Mouse (Mus musculus): Measurements from ENCODE around the gene Spin4. TPM values are rescaled to one million over a fixed set of nuclear protein-coding genes. Genes with fewer than 3 reads are reported as not detected.

Gene Spin4
- 1.7 TPM in 2 replicates for total RNA-seq (2012; rRNA removed)

- H3K4me3 ChIP-seq (ENCODE audit: insufficient read depth in 1 of 2, low read depth in 1 of 2, low read length in 2 of 2, poor library complexity in 1 of 2, severe bottlenecking in 1 of 2) = peak within 1 kb of the TSS; percentile 85 to 95
- no peaks in the 10 kb centered on the region for H3K36me3 ChIP-seq (ENCODE audit: control insufficient read depth, insufficient read depth, low read length, poor library complexity, severe bottlenecking)
- H3K9ac ChIP-seq (ENCODE audit: insufficient read depth, low read depth, low read length, poor library complexity, severe bottlenecking) = peak within 1 kb of the TSS; percentile 88
- H3K9me3 ChIP-seq (ENCODE audit: control insufficient read depth, insufficient read depth, low read depth, low read length) = no peaks in the 10 kb centered on the region
- DNase-seq (ENCODE audit: low read depth, low spot score) = peak; percentile 70
- TF ChIP-seq HCFC1 (IDR thresholded peaks at IDR 0.05; ENCODE audit: borderline replicate concordance, insufficient read depth, low read length) = no peak
- no peak for TF ChIP-seq ZC3H11A (IDR thresholded peaks at IDR 0.05; ENCODE audit: borderline replicate concordance, low read depth, low read length)
- TF ChIP-seq ZNF384 (IDR thresholded peaks at IDR 0.05; ENCODE audit: low read depth, low read length) = no peak
- no peak for TF ChIP-seq MAFK (IDR thresholded peaks at IDR 0.05; ENCODE audit: insufficient read depth, low read depth, low read length)
- TF ChIP-seq CHD2 (IDR thresholded peaks at IDR 0.05; ENCODE audit: low read depth, low read length) = no peak
- H3K27ac ChIP-seq (ENCODE audit: insufficient read depth, low read depth, low read length, poor library complexity, severe bottlenecking) = peak within 1 kb of the TSS; percentile 77
- H3K4me1 ChIP-seq (ENCODE audit: control insufficient read depth in 2 of 2, insufficient read depth in 2 of 2, low read length in 2 of 2, poor library complexity in 1 of 2) = no peaks in the 10 kb centered on the region
- in situ Hi-C loops (cut with MboI; ENCODE audit: low sequenced_read_pairs in 2 of 2, unreplicated experiment in 2 of 2) = no loop called here
Measured at GRCm38 (mm10) chrX:95026361-95026892, at the start of gene Spin4. Gene Spin4 (minus strand): TSS chrX:95026682.

- no peaks in the 10 kb centered on the region for H3K36me3 ChIP-seq (ENCODE audit: control insufficient read depth, insufficient read depth, low read length, poor library complexity, severe bottlenecking)
- TF ChIP-seq HCFC1 (IDR thresholded peaks at IDR 0.05; ENCODE audit: borderline replicate concordance, insufficient read depth, low read length) (no peak), ZNF384 (IDR thresholded peaks at IDR 0.05; ENCODE audit: low read depth, low read length) (no peak), CHD2 (IDR thresholded peaks at IDR 0.05; ENCODE audit: low read depth, low read length) (no peak), ZC3H11A (IDR thresholded peaks at IDR 0.05; ENCODE audit: borderline replicate concordance, low read depth, low read length) (no peak), MAFK (IDR thresholded peaks at IDR 0.05; ENCODE audit: insufficient read depth, low read depth, low read length) (no peak)
- in situ Hi-C loops (cut with MboI; ENCODE audit: low sequenced_read_pairs in 2 of 2, unreplicated experiment in 2 of 2) = no loop called here
- no peak overlapping the region for H3K27ac ChIP-seq (ENCODE audit: insufficient read depth, low read depth, low read length, poor library complexity, severe bottlenecking)
- H3K4me3 ChIP-seq (ENCODE audit: insufficient read depth in 1 of 2, low read depth in 1 of 2, low read length in 2 of 2, poor library complexity in 1 of 2, severe bottlenecking in 1 of 2) = no peak overlapping the region
- no peak for DNase-seq (ENCODE audit: low read depth, low spot score)
- H3K4me1 ChIP-seq (ENCODE audit: control insufficient read depth in 2 of 2, insufficient read depth in 2 of 2, low read length in 2 of 2, poor library complexity in 1 of 2) = no peaks in the 10 kb centered on the region
- no peak overlapping the region for H3K9ac ChIP-seq (ENCODE audit: insufficient read depth, low read depth, low read length, poor library complexity, severe bottlenecking)
- H3K9me3 ChIP-seq (ENCODE audit: control insufficient read depth, insufficient read depth, low read depth, low read length) = no peaks in the 10 kb centered on the region
Measured at GRCm38 (mm10) chrX:95027907-95028306, 1.4 kb upstream of the Spin4 start.

DNA sequence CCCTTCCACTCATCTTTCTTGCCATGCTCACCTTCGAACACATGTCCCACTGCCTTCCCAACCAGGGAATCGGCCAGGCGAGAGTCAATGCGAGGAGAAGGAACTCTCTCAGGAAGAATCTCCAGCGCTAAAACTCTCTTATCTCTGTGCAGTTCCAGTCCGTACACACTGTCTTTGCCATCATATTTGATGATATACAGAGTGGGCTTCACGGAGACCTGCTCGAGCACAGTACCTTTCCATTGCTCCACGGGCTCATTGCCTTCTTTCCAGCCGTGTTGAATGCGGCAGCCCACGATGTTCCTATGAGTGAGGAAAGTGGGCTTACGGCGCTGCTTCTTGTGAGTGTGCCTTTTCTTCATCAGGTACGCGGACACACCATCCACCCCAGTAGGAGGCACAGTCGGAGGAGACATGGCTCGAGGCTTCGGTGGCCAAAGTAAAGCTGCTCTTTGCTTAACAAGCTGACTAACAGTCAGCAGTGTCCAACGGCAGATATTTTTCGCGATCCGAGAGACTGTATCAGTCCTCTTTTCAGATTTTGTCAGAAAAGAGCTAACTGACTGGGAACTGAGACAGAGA is 612 bp downstream of the Spin4 start:
- peak; percentile 16 for DNase-seq (ENCODE audit: low read depth, low spot score)
- peak overlapping the region; percentile 77; the same call in 1 of the 2 replicates for H3K27ac ChIP-seq (ENCODE audit: insufficient read depth, low read depth, low read length, poor library complexity, severe bottlenecking)
- no peaks in the 10 kb centered on the region for H3K9me3 ChIP-seq (ENCODE audit: control insufficient read depth, insufficient read depth, low read depth, low read length)
- no peaks in the 10 kb centered on the region for H3K4me1 ChIP-seq (ENCODE audit: control insufficient read depth in 2 of 2, insufficient read depth in 2 of 2, low read length in 2 of 2, poor library complexity in 1 of 2)
- H3K9ac ChIP-seq (ENCODE audit: insufficient read depth, low read depth, low read length, poor library complexity, severe bottlenecking) = peak overlapping the region; percentile 88
- in situ Hi-C loops (cut with MboI; ENCODE audit: low sequenced_read_pairs in 2 of 2, unreplicated experiment in 2 of 2) = no loop called here
- TF ChIP-seq ZC3H11A (IDR thresholded peaks at IDR 0.05; ENCODE audit: borderline replicate concordance, low read depth, low read length) (no peak), HCFC1 (IDR thresholded peaks at IDR 0.05; ENCODE audit: borderline replicate concordance, insufficient read depth, low read length) (no peak), MAFK (IDR thresholded peaks at IDR 0.05; ENCODE audit: insufficient read depth, low read depth, low read length) (no peak), CHD2 (IDR thresholded peaks at IDR 0.05; ENCODE audit: low read depth, low read length) (no peak), ZNF384 (IDR thresholded peaks at IDR 0.05; ENCODE audit: low read depth, low read length) (no peak)
- H3K36me3 ChIP-seq (ENCODE audit: control insufficient read depth, insufficient read depth, low read length, poor library complexity, severe bottlenecking) = no peaks in the 10 kb centered on the region
- H3K4me3 ChIP-seq (ENCODE audit: insufficient read depth in 1 of 2, low read depth in 1 of 2, low read length in 2 of 2, poor library complexity in 1 of 2, severe bottlenecking in 1 of 2) = peak overlapping the region; percentile 85 to 95

- TF ChIP-seq ZNF384 (IDR thresholded peaks at IDR 0.05; ENCODE audit: low read depth, low read length) (no peak), ZC3H11A (IDR thresholded peaks at IDR 0.05; ENCODE audit: borderline replicate concordance, low read depth, low read length) (peak; percentile 61; the same call in 1 of the 2 replicates)
- Histone ChIP-seq H3K36me3 (ENCODE audit: control insufficient read depth, insufficient read depth, low read length, poor library complexity, severe bottlenecking) (no peaks in the 10 kb centered on the region), H3K9me3 (ENCODE audit: control insufficient read depth, insufficient read depth, low read depth, low read length) (no peaks in the 10 kb centered on the region), H3K27ac (ENCODE audit: insufficient read depth, low read depth, low read length, poor library complexity, severe bottlenecking) (no peak overlapping the region), H3K9ac (ENCODE audit: insufficient read depth, low read depth, low read length, poor library complexity, severe bottlenecking) (no peak overlapping the region), H3K4me3 (ENCODE audit: insufficient read depth in 1 of 2, low read depth in 1 of 2, low read length in 2 of 2, poor library complexity in 1 of 2, severe bottlenecking in 1 of 2) (no peak overlapping the region), H3K4me1 (ENCODE audit: control insufficient read depth in 2 of 2, insufficient read depth in 2 of 2, low read length in 2 of 2, poor library complexity in 1 of 2) (no peaks in the 10 kb centered on the region)
- peak; percentile 28 for DNase-seq (ENCODE audit: low read depth, low spot score)
- in situ Hi-C loops (cut with MboI; ENCODE audit: low sequenced_read_pairs in 2 of 2, unreplicated experiment in 2 of 2) = no loop called here
Measured at GRCm38 (mm10) chrX:95012033-95012432, 14.4 kb downstream of the Spin4 start.

Data from ES-E14 (cell line).